Mouse (Mus musculus) MEL (cell line): Measurements from ENCODE around the gene Gm49340. TPM values are rescaled to one million over a fixed set of nuclear protein-coding genes. Genes with fewer than 3 reads are reported as not detected.
A peak's percentile ranks its signal among the peaks of the same experiment; 100 is the strongest.

ENCODE experiments used
- DNase-seq: peaks from one replicate; pipeline ENCODE4 v3.0.0; 2011; ENCODE audit warnings: low read depth, low spot score
- H3K27ac ChIP-seq: 2 replicates; pipeline ENCODE4 v1.5.1; 2012; ENCODE audit warnings: low read depth, mild to moderate bottlenecking, control low read depth, low read length, moderate library complexity; ENCODE audit not compliant: control insufficient read depth
- H3K27me3 ChIP-seq, 2 experiments: fragments of 150-350 bp in 1 of 2; sonication (generic) in 1 of 2; 2 replicates each; pipeline ENCODE4 v1.6.1; 2012; ENCODE audit warnings: low read length in 2 of 2, mild to moderate bottlenecking in 2 of 2, improper control_type of control experiment in 1 of 2, moderate library complexity in 1 of 2; ENCODE audit not compliant: insufficient read depth in 2 of 2, control insufficient read depth in 1 of 2
- H3K36me3 ChIP-seq, 2 experiments: 2 replicates each; pipeline ENCODE4 v1.6.1; 2012 to 2014; ENCODE audit warnings: low read length in 2 of 2, improper control_type of control experiment in 1 of 2, inconsistent platforms in 1 of 2, mild to moderate bottlenecking in 1 of 2; ENCODE audit not compliant: insufficient read depth in 2 of 2, control insufficient read depth in 1 of 2
- H3K4me1 ChIP-seq, 2 experiments: fragments of 150-350 bp in 1 of 2; sonication (generic) in 1 of 2; 2 replicates each; pipeline ENCODE4 v1.6.1; 2012; ENCODE audit warnings: low read length in 2 of 2, improper control_type of control experiment in 1 of 2, mild to moderate bottlenecking in 1 of 2; ENCODE audit not compliant: insufficient read depth in 2 of 2, control insufficient read depth in 1 of 2
- H3K4me3 ChIP-seq, 2 experiments: fragments of 150-350 bp in 1 of 2; sonication (generic) in 1 of 2; 2 replicates each; pipeline ENCODE4 v1.5.1; 2012; ENCODE audit warnings: low read depth in 2 of 2, low read length in 2 of 2, mild to moderate bottlenecking in 2 of 2, moderate library complexity in 2 of 2, control low read depth in 1 of 2, improper control_type of control experiment in 1 of 2; ENCODE audit not compliant: control insufficient read depth in 1 of 2, insufficient read depth in 1 of 2
- H3K79me2 ChIP-seq: 2 replicates; pipeline ENCODE4 v1.6.1; 2012; ENCODE audit warnings: mild to moderate bottlenecking, low read length, moderate library complexity; ENCODE audit not compliant: control insufficient read depth, poor library complexity, insufficient read depth
- H3K9ac ChIP-seq: 2 replicates; pipeline ENCODE4 v1.6.1; 2012; ENCODE audit warnings: low read depth, mild to moderate bottlenecking, control low read depth, low read length, moderate library complexity; ENCODE audit not compliant: control insufficient read depth, poor library complexity, severe bottlenecking
- H3K9me3 ChIP-seq: fragments of 150-350 bp; sonication (generic); replicated peaks from 2 replicates; pipeline ENCODE4 v1.6.1; 2012; ENCODE audit warnings: mild to moderate bottlenecking, low read length, improper control_type of control experiment, moderate library complexity; ENCODE audit not compliant: insufficient read depth
- CTCF ChIP-seq, 3 experiments: IDR thresholded peaks in 2 of 3; conservative IDR thresholded peaks in 1 of 3; 2 replicates each; pipeline ENCODE4 v1.5.1; 2011 to 2012; ENCODE audit warnings: low read length in 3 of 3, low read depth in 2 of 3, mild to moderate bottlenecking in 2 of 3, improper control_type of control experiment in 1 of 3, inconsistent platforms in 1 of 3, mixed read lengths in 1 of 3, moderate library complexity in 1 of 3; ENCODE audit not compliant: control insufficient read depth in 1 of 3, insufficient read depth in 1 of 3, poor library complexity in 1 of 3, severe bottlenecking in 1 of 3
- E2F4 ChIP-seq: IDR thresholded peaks from 2 replicates; pipeline ENCODE4 v1.6.1; 2011; ENCODE audit warnings: low read depth, low read length, improper control_type of control experiment, borderline replicate concordance
- EP300 ChIP-seq, 2 experiments: IDR thresholded peaks; 2 replicates each; pipeline ENCODE4 v1.6.1; 2011; ENCODE audit warnings: improper control_type of control experiment in 2 of 2, low read length in 2 of 2, low read depth in 1 of 2, mild to moderate bottlenecking in 1 of 2
- ETS1 ChIP-seq: IDR thresholded peaks from 2 replicates; pipeline ENCODE4 v1.6.1; 2012; ENCODE audit warnings: low read depth, mild to moderate bottlenecking, inconsistent platforms, low read length, improper control_type of control experiment, moderate library complexity
- GABPA ChIP-seq: IDR thresholded peaks from 2 replicates; pipeline ENCODE4 v1.6.1; 2012; ENCODE audit warnings: low read depth, mild to moderate bottlenecking, inconsistent platforms, low read length, improper control_type of control experiment, moderate library complexity
- GATA1 ChIP-seq: IDR thresholded peaks from 2 replicates; pipeline ENCODE4 v1.6.1; 2011; ENCODE audit warnings: low read depth, low read length, improper control_type of control experiment
- KAT2A ChIP-seq: conservative IDR thresholded peaks from 2 replicates; pipeline ENCODE4 v1.6.1; 2012; ENCODE audit warnings: low read depth, low read length, improper control_type of control experiment, inconsistent platforms
- MAX ChIP-seq: IDR thresholded peaks from 2 replicates; pipeline ENCODE4 v1.6.1; 2011; ENCODE audit warnings: low read length, improper control_type of control experiment
- MAZ ChIP-seq: IDR thresholded peaks from 2 replicates; pipeline ENCODE4 v1.6.1; 2012; ENCODE audit warnings: low read depth, mild to moderate bottlenecking, inconsistent platforms, low read length, improper control_type of control experiment
- MEF2A ChIP-seq: IDR thresholded peaks from 2 replicates; pipeline ENCODE4 v1.6.1; 2014; ENCODE audit warnings: low read depth, mild to moderate bottlenecking, inconsistent platforms, low read length, improper control_type of control experiment; ENCODE audit not compliant: poor library complexity, insufficient replicate concordance, severe bottlenecking; ENCODE audit errors: extremely low read depth
- MXI1 ChIP-seq: IDR thresholded peaks from 2 replicates; pipeline ENCODE4 v1.6.1; 2011; ENCODE audit warnings: mild to moderate bottlenecking, low read depth, low read length, improper control_type of control experiment
- NELFE ChIP-seq: IDR thresholded peaks from 2 replicates; pipeline ENCODE4 v1.6.1; 2011; ENCODE audit warnings: low read depth, low read length, improper control_type of control experiment
- NRF1 ChIP-seq: IDR thresholded peaks from 2 replicates; pipeline ENCODE4 v1.6.1; 2014; ENCODE audit warnings: low read depth, mild to moderate bottlenecking, inconsistent platforms, low read length, improper control_type of control experiment, moderate library complexity; ENCODE audit not compliant: poor library complexity, insufficient read depth, severe bottlenecking
- POLR2A ChIP-seq, 2 experiments: IDR thresholded peaks; 2 replicates each; pipeline ENCODE4 v1.6.1; 2011 to 2012; ENCODE audit warnings: low read length in 2 of 2, mild to moderate bottlenecking in 2 of 2, control low read depth in 1 of 2, improper control_type of control experiment in 1 of 2, low read depth in 1 of 2, moderate library complexity in 1 of 2; ENCODE audit not compliant: control insufficient read depth in 1 of 2, insufficient read depth in 1 of 2, poor library complexity in 1 of 2
- POLR2AphosphoS5 ChIP-seq: IDR thresholded peaks from 2 replicates; pipeline ENCODE4 v1.6.1; 2012; ENCODE audit warnings: low read depth, borderline replicate concordance, mild to moderate bottlenecking, inconsistent platforms, low read length, moderate library complexity, mixed read lengths
- RCOR1 ChIP-seq: IDR thresholded peaks from 2 replicates; pipeline ENCODE4 v1.6.1; 2012; ENCODE audit warnings: low read depth, mild to moderate bottlenecking, inconsistent platforms, low read length, improper control_type of control experiment
- TAL1 ChIP-seq: IDR thresholded peaks from 2 replicates; pipeline ENCODE4 v1.6.1; 2012; ENCODE audit warnings: mild to moderate bottlenecking, inconsistent platforms, low read length, moderate library complexity, mixed read lengths
- TBP ChIP-seq: IDR thresholded peaks from 2 replicates; pipeline ENCODE4 v1.8.0; 2011; ENCODE audit warnings: low read depth, low read length, improper control_type of control experiment
- UBTF ChIP-seq: IDR thresholded peaks from 2 replicates; pipeline ENCODE4 v1.6.1; 2012; ENCODE audit warnings: low read depth, mild to moderate bottlenecking, inconsistent platforms, low read length, improper control_type of control experiment, moderate library complexity, borderline replicate concordance; ENCODE audit not compliant: insufficient read depth
- USF1 ChIP-seq: IDR thresholded peaks from 2 replicates; pipeline ENCODE4 v1.6.1; 2014; ENCODE audit warnings: low read depth, mild to moderate bottlenecking, inconsistent platforms, low read length, improper control_type of control experiment, moderate library complexity
- ZC3H11A ChIP-seq: IDR thresholded peaks from 2 replicates; pipeline ENCODE4 v1.6.1; 2012; ENCODE audit warnings: low read depth, mild to moderate bottlenecking, inconsistent platforms, low read length, improper control_type of control experiment
- ZMIZ1 ChIP-seq: IDR thresholded peaks from 2 replicates; pipeline ENCODE4 v1.6.1; 2012; ENCODE audit warnings: low read depth, mild to moderate bottlenecking, inconsistent platforms, low read length, improper control_type of control experiment, moderate library complexity
- polyA plus RNA-seq, 2 experiments: library from polyadenylated mRNA; stranded (reverse) in 1 of 2; unstranded in 1 of 2; fragments of >175 nt in 1 of 2; fragments of >200 nt in 1 of 2; gene quantifications; 2 replicates each; pipeline versions ENCODE4 v1.2.1 to v1.2.4; 2012; ENCODE audit warnings: low replicate concordance in 2 of 2, low read depth in 1 of 2; ENCODE audit not compliant: insufficient read length in 2 of 2, insufficient read depth in 1 of 2, missing spikeins in 1 of 2
- total RNA-seq: library from RNA; depleted of rRNA; stranded (reverse); fragments of 300-350 nt; gene quantifications from 2 replicates; pipeline ENCODE4 v1.2.3, GENCODE M21; 2012

The Gm49340 gene
- total and polyA plus RNA-seq, 3 experiments: not detected

DNA sequence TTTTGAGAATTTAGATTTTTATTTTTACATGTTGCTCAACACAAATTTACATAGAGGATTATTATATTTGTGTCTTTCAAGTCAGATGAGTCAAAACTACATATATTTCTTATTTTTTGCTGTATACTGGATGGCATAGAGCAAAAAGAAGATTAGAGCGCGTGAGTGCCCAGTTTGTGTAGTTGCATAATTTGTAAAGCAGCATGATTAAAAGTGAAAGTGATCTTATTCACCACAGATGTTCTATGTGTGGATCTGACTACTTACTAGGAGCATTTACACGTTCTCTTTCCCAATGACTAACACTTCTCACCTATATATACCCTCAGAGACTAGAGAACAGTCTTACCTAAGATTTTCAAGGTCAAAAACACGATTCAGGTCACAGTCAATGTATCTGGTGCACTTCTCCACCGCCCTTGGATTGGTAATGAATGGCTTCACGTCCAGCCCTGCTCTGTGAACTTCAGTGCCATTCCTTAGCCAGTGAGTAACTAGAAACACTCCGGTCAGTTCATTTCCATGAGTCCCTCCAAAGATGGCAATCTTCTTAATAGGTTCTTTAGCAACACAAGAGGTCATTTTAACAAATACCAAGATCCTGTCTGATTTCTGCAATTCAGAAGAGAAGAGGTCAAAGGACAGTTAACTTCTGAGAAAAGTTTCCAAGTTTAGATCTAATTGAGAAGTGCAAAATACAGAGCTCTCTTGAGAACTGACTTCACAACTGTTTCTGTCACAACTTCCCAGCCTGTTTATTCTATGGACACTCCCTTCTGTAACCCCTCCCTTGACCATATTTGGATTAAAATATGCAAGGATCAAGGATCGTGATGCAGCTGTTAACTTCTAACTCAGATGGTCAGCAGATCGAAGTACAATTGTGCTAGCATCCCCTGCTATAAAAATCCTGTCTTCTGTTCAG, 5.4 kb upstream of the Gm49340 start:
- Histone ChIP-seq H3K9ac (peak overlapping the region; percentile 64), H3K36me3 (no peaks in the 10 kb centered on the region; a peak in 1 of 4 replicates), H3K4me1 (peaks cover 0 to 9% of the 10 kb centered on the region in 2 experiments; a peak in 1 of 4 replicates), H3K27ac (peak overlapping the region; percentile 23; the same call in 1 of the 2 replicates), H3K27me3 (no peaks in the 10 kb centered on the region), H3K79me2 (no peaks in the 10 kb centered on the region), H3K4me3 (peak overlapping the region; percentile 75 to 76), H3K9me3 (no peaks in the 10 kb centered on the region)
- peak; percentile 68 for DNase-seq
- no peak for TF ChIP-seq GABPA
- TF ChIP-seq ETS1: 0 out of 2 replicates have a peak, but pooled peaks have one; percentile 13
- TF ChIP-seq ZMIZ1: no peak
- peak; percentile 73; the same call in 1 of the 2 replicates for TF ChIP-seq TBP
- TF ChIP-seq MAX: peak; percentile 62; the same call in 1 of the 2 replicates
- TF ChIP-seq MXI1: peak; percentile 54; the same call in 1 of the 2 replicates
- 0 out of 2 replicates have a peak, but pooled peaks have one; percentile 18 for TF ChIP-seq NELFE
- peak in 1 of 2 experiments; percentile 46; a peak in 1 of 4 replicates for TF ChIP-seq POLR2A (IDR thresholded peaks at IDR 0.05; ENCODE audit: control insufficient read depth in 1 of 2, insufficient read depth in 1 of 2, low read depth in 1 of 2, low read length in 2 of 2, poor library complexity in 1 of 2)
- peak in 1 of 2 experiments; percentile 21; a peak in 1 of 4 replicates for TF ChIP-seq EP300 (IDR thresholded peaks at IDR 0.05; ENCODE audit: low read depth in 1 of 2, low read length in 2 of 2)

DNA sequence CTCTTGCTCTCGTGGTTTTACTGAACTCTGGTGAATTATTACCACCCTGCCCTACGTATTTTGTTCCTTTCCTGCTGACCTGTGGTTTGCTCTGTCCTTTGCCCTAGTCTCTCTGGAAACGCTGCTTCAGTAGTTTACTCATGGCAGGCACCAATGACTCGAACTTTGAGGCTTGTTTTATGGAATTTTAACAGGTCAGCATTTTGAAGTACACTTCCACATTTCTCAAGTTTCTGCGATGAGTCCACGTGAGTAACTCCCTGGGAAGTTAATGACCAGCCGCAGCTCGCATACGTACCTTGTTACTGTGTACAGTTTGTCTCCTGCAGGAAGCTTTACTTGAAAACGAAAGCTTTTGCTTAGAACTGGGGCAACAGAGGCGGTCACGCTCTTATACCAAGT, 3.1 kb upstream of the Gm49340 start:
- no peak overlapping the region for H3K27ac ChIP-seq
- no peak overlapping the region for H3K4me3 ChIP-seq
- H3K9ac ChIP-seq: no peak overlapping the region
- H3K36me3 ChIP-seq: no peaks in the 10 kb centered on the region; a peak in 1 of 4 replicates
- H3K9me3 ChIP-seq: no peaks in the 10 kb centered on the region
- H3K79me2 ChIP-seq: no peaks in the 10 kb centered on the region
- 0 out of 4 replicates have a peak, but pooled peaks cover 0 to 2% of the 10 kb centered on the region in 2 experiments for H3K4me1 ChIP-seq
- TF ChIP-seq CTCF (IDR thresholded peaks at IDR 0.05 in 2 of 3, conservative IDR thresholded peaks at IDR 0.05 in 1 of 3; ENCODE audit: control insufficient read depth in 1 of 3, insufficient read depth in 1 of 3, low read depth in 2 of 3, low read length in 3 of 3, poor library complexity in 1 of 3, severe bottlenecking in 1 of 3) (no peak), E2F4 (no peak), ZC3H11A (no peak)
- peak; percentile 11 for DNase-seq
- H3K27me3 ChIP-seq: peaks cover 2 to 3% of the 10 kb centered on the region in 2 experiments; a peak in 3 of 4 replicates

DNA sequence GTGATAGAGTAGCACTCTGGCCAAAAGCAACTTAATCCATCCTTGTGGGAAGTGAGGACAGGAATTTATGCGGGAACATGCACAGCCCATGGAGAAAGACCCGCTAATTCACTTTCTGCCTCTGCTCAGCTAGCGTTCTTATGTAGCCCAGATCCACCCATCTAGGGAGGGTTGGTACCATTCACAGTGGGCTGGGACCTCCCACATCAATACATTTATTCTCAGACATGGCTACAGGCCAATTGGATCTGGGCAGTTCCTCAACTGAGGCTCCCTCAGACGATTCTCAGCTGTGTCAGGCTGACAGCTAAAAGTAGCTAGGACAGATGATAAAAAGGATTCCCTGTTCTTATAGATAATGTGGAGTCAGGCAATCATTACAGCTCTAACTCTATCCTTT, 2.2 kb upstream of the Gm49340 start:
- Histone ChIP-seq H3K36me3 (no peaks in the 10 kb centered on the region; a peak in 1 of 4 replicates), H3K79me2 (no peaks in the 10 kb centered on the region), H3K4me1 (0 out of 4 replicates have a peak, but pooled peaks cover 0 to 2% of the 10 kb centered on the region in 2 experiments), H3K27me3 (peaks cover 3 to 5% of the 10 kb centered on the region in 2 experiments; a peak in 3 of 4 replicates), H3K9ac (no peak overlapping the region), H3K27ac (no peak overlapping the region), H3K9me3 (no peaks in the 10 kb centered on the region), H3K4me3 (no peak overlapping the region)
- DNase-seq: no peak
- TF ChIP-seq RCOR1 (no peak), UBTF (no peak), ETS1 (no peak), MAZ (no peak), TAL1 (no peak), KAT2A (no peak), NELFE (no peak), GABPA (no peak), NRF1 (no peak), USF1 (no peak), POLR2AphosphoS5 (no peak), MEF2A (no peak), MAX (no peak), GATA1 (no peak), MXI1 (no peak)
